Mouse (Mus musculus) kidney, adult 2 months (tissue): Measurements from ENCODE around the gene Magi1. TPM values are rescaled to one million over a fixed set of nuclear protein-coding genes. Genes with fewer than 3 reads are reported as not detected.

ENCODE experiments used
- DNase-seq: peaks from one replicate; pipeline ENCODE4 v3.0.0; 2021
- H3K27ac ChIP-seq: fragments of 200-500 bp; 2 replicates; pipeline ENCODE4 v1.5.1; 2012; ENCODE audit warnings: low read depth, low read length, control low read depth, inconsistent platforms; ENCODE audit not compliant: insufficient read depth
- H3K27me3 ChIP-seq: fragments of 200-500 bp; replicated peaks from 2 replicates; pipeline ENCODE4 v1.6.1; 2012; ENCODE audit warnings: mild to moderate bottlenecking, moderate library complexity, low read length, inconsistent platforms; ENCODE audit not compliant: control insufficient read depth, insufficient read depth
- H3K36me3 ChIP-seq: fragments of 200-500 bp; 2 replicates; pipeline ENCODE4 v1.6.1; 2012; ENCODE audit warnings: mild to moderate bottlenecking, moderate library complexity, low read length, inconsistent platforms; ENCODE audit not compliant: control insufficient read depth, insufficient read depth
- H3K4me1 ChIP-seq: fragments of 200-500 bp; 2 replicates; pipeline ENCODE4 v1.6.1; 2011; ENCODE audit warnings: low read length; ENCODE audit not compliant: control insufficient read depth, insufficient read depth
- H3K4me3 ChIP-seq: fragments of 200-500 bp; 2 replicates; pipeline ENCODE4 v1.5.1; 2011; ENCODE audit warnings: mild to moderate bottlenecking, low read depth, low read length, control low read depth; ENCODE audit not compliant: insufficient read depth
- CTCF ChIP-seq: fragments of 200-500 bp; conservative IDR thresholded peaks from 2 replicates; pipeline ENCODE4 v1.5.1; 2011; ENCODE audit warnings: low read depth, mild to moderate bottlenecking, control low read depth, low read length, moderate library complexity, mixed read lengths; ENCODE audit not compliant: insufficient read depth, insufficient read length
- POLR2A ChIP-seq: fragments of 200-500 bp; IDR thresholded peaks from one replicate; pipeline ENCODE4 v1.6.1; 2011; ENCODE audit warnings: low read depth, low read length, control low read depth
- WGBS: fragments of 180-500 bp; shearing (Covaris S2); methylation state at CpG from one replicate; pipeline ENCODE4 v1.1.7; 2018; 5-methylcytosine and 5-hydroxymethylcytosine counted together
- polyA plus RNA-seq: library from polyadenylated mRNA; depleted of rRNA; stranded (reverse); fragments of >200 nt; gene quantifications from 2 replicates; pipeline ENCODE4 v1.2.3, GENCODE M21; 2012

Magi1 gene
- polyA plus RNA-seq, 1 experiment, result 6.1 TPM

DNA sequence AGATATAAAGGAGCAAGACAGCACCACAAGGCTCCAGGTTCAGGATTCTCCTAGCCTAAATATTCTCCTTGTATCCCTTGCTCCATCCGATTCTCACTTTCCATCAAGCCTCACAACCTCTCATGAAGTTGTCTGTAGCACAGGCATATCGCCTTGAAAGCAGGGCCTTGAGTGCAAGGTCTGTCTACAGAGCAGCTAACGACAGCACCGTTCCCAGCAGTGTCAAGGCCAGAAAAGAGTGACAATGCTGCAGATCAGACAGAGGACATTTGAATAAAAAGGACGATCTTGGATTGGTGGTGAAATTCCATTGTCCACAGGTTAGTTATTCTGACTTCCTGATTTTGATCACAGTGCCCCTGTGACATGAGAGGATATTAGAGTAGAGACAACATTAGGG is 421.5 kb downstream of the Magi1 start:
- WGBS, result 91% methylated on average over 5 of the region's 5 CpGs
- H3K4me3 ChIP-seq, result no peak overlapping the region
- TF ChIP-seq CTCF, result no peak
- TF ChIP-seq POLR2A, result no peak
- H3K36me3 ChIP-seq, result no peaks in the 10 kb centered on the region
- H3K27me3 ChIP-seq, result no peaks in the 10 kb centered on the region
- DNase-seq, result no peak
- no peaks in the 10 kb centered on the region for H3K4me1 ChIP-seq
- no peak overlapping the region for H3K27ac ChIP-seq

DNA sequence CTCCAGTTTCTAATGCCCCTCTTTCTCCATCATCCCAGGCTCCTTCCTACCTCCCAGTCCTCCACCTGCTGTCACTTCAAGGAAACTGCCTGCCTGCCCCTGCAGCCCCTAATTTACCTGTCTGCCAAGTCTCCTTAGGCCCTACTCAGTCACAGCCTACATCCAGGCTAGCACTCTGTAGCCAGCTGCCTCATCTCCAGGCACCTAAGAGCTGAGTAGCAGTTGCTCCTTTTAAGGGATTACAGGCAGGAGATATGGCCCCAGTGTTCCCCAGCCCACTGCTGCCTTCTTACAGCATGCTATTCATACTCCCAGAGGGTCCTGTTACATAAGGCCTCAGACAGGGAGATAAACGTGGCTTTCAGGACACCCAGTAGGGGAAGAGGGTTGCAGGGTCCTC is 426.9 kb downstream of the Magi1 start:
- Histone ChIP-seq H3K27me3 (no peaks in the 10 kb centered on the region), H3K4me3 (no peak overlapping the region), H3K36me3 (no peaks in the 10 kb centered on the region), H3K27ac (no peak overlapping the region), H3K4me1 (no peaks in the 10 kb centered on the region; the same call in 1 of the 2 replicates)
- no peak for DNase-seq
- 54% methylated on average over 1 of the region's 1 CpGs for WGBS
- TF ChIP-seq POLR2A (no peak), CTCF (no peak)

DNA sequence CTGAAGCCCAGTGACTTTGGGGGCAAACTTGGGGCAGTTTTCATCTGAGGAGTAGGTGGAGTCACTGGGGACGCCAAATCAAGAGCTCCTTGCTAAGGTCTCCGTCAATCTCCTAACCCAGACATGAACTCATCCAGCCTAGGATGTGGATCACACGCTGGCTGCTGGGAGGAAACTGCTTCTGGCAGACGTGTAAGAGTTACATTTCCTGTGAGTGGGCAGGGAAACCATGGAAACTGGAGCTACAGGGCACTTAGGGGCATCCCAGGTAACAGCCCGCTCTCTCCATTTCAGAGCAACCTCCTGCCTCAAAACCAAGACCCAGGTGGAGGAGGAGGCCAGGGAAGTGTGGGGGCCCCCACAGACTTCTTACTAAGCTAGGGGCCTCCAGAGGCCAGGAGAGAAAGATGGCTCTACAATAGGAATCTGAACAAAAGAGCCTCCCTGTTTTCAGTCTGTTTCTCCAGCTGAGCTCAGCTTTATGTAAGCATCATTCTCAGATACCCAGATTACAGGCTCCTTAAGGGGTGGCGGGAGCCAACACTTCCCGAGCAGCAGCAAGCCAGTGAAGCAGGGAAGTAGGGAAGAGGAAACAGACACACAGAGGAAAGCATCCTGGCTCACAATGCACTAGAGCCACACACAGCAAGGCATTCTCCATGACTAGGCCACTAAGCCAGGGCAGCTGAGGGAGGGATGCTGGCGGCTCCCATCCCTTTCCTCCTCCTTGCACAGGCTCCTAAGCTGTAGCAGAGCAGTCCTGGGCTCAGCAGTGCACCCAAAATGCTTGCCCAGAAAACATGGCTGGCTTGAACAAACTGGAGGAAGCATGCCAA is 427.7 kb downstream of the Magi1 start:
- H3K27ac ChIP-seq, result no peak overlapping the region
- TF ChIP-seq CTCF (no peak), POLR2A (no peak)
- H3K27me3 ChIP-seq, result no peaks in the 10 kb centered on the region
- H3K36me3 ChIP-seq, result no peaks in the 10 kb centered on the region
- 53% methylated on average over 8 of the region's 8 CpGs for WGBS
- no peak for DNase-seq
- H3K4me1 ChIP-seq, result no peaks in the 10 kb centered on the region; the same call in 1 of the 2 replicates
- H3K4me3 ChIP-seq, result no peak overlapping the region

DNA sequence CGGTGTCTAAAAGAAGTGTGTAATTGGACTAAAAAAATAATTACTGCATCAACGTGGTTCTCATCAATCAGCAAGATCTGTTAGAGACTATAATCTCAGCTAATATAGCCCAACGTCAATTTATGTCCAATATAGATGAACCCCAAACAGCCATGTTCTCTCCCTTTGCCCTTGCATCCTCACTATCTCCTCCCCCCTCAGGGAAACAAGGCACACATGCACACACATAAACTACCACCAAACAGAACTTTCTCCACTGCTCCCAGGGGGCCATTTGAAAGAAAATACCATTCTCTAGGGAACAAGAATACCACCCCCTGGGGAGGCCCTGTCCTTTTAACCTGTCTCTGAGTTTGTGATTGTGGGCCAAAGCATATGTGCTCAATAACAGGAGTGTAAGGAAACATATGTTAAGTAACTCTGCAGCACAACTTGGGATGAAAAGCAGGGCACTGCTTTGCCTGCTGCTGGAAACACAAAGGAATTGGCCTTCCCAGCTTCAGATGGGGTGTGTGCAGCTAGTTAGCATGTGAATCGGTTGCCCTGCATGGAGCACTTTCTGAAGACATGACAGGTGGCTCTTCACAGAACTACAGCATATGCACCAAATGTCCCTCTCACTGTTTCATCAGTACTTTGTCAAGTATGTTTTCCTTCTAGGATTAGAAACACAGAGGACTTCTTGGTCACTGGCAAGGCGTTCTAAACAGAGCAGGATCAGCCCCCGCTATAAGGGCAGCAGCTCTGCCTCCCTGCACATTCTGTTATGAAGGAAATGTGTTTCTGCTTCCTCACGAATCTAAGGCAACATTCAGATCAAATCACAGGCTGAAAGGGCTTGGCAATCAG is 434.6 kb downstream of the Magi1 start:
- Histone ChIP-seq H3K4me1 (no peaks in the 10 kb centered on the region), H3K27ac (no peak overlapping the region), H3K36me3 (no peaks in the 10 kb centered on the region), H3K27me3 (no peaks in the 10 kb centered on the region), H3K4me3 (no peak overlapping the region)
- no peak for DNase-seq
- WGBS, result 75% methylated on average over 7 of the region's 7 CpGs
- TF ChIP-seq CTCF (no peak), POLR2A (no peak)

DNA sequence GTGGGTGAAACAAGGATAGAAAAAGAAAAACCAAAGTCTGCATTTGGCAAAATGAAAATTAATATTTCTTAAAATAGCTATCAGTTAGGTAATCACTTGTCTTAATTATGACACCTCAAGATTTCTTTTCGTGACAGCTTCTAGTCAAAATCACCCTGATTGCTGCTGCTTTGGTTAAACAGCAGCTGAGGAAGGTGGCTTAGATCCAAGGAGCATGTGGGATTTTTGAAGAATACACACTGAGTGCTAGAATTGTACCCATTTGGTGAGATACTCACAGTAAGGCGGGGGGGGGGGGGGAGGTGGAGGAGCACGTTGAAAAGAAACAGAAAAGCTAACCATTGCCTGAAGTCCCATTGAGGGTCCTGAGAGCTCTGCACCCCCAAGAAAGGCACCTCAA is 438.2 kb downstream of the Magi1 start:
- H3K27ac ChIP-seq, result no peak overlapping the region
- TF ChIP-seq CTCF (no peak), POLR2A (no peak)
- WGBS, result 80% methylated on average over 3 of the region's 3 CpGs
- no peaks in the 10 kb centered on the region for H3K4me1 ChIP-seq
- H3K27me3 ChIP-seq, result no peaks in the 10 kb centered on the region
- DNase-seq, result no peak
- H3K4me3 ChIP-seq, result no peak overlapping the region
- no peaks in the 10 kb centered on the region for H3K36me3 ChIP-seq

DNA sequence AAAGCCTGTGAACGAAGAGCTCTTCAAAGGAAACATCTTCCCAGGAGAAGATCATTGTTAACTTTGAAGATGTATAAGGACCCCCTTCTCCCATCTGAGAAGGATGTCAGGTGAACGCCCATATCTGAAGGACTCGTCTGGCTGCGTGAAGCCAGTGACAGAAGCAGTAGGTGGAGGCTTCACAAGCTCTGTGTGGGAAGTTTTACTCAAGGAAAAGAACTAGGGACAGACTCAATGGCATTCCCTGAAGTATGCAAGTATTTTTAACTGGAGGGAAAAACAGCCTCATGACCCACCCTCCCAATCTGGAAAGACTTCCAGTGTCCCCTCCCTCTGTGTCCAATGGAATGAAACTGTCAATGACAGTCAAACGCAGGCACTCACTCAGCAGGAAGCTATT is 438.6 kb downstream of the Magi1 start:
- H3K27ac ChIP-seq, result no peak overlapping the region
- DNase-seq, result no peak
- H3K27me3 ChIP-seq, result no peaks in the 10 kb centered on the region
- no peak overlapping the region for H3K4me3 ChIP-seq
- WGBS, result 84% methylated on average over 5 of the region's 5 CpGs
- no peaks in the 10 kb centered on the region for H3K4me1 ChIP-seq
- TF ChIP-seq CTCF, result no peak
- no peak for TF ChIP-seq POLR2A
- H3K36me3 ChIP-seq, result no peaks in the 10 kb centered on the region

DNA sequence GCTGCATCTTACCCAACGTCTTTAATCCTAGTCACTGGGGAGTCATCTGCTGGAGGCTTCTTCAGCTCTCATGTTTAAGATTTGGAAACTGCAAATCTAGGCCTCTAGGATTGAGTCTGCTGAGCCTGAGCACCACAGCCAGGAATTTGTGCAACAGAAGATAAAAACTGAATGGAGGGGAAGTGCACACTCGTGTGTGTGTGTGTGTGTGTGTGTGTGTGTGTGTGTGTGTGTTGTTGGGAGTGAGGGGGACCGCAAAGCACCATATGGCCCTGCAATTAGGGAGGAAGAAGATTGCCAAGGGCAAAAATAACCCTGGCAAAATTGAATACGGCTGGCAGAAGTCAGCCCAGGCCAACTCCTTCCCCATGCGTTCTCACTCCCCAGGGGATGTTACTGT is 439.1 kb downstream of the Magi1 start:
- TF ChIP-seq CTCF (no peak), POLR2A (no peak)
- Histone ChIP-seq H3K4me3 (no peak overlapping the region), H3K4me1 (no peaks in the 10 kb centered on the region), H3K27me3 (no peaks in the 10 kb centered on the region), H3K27ac (no peak overlapping the region), H3K36me3 (no peaks in the 10 kb centered on the region)
- WGBS, result 75% methylated on average over 5 of the region's 5 CpGs
- no peak for DNase-seq
